Mouse (Mus musculus) megakaryocyte-erythroid progenitor cell, adult 5 weeks (primary cell): ENCODE measurements around the gene Olfr1340. TPM values are rescaled to one million over a fixed set of nuclear protein-coding genes. Genes with fewer than 3 reads are reported as not detected.

ENCODE experiments used
- polyA plus RNA-seq: library from polyadenylated mRNA; stranded (reverse); fragments of >175 nt; gene quantifications from 2 replicates; pipeline ENCODE4 v1.2.3, GENCODE M21; 2012

The Olfr1340 gene
- polyA plus RNA-seq = not detected in 2 replicates

GRCm38 (mm10) chr4:118719838-118720237, at the start of gene Olfr1340:
Gene Olfr1340, plus strand, starts transcription at chr4:118720138.

GRCm38 (mm10) chr4:118692412-118692973, 27.4 kb upstream of the Olfr1340 start, which contains the start of gene Olfr1342:
Gene Olfr1342, minus strand, starts transcription at chr4:118692756.

GRCm38 (mm10) chr4:118703223-118703622, 16.7 kb upstream of the Olfr1340 start, which contains the start of gene Olfr1341:
Gene Olfr1341, plus strand, starts transcription at chr4:118703523.

GRCm38 (mm10) chr4:118731875-118732274, 11.9 kb downstream of the Olfr1340 start, which contains the start of gene Olfr1339:
Gene Olfr1339, plus strand, starts transcription at chr4:118732175.

GRCm38 (mm10) chr4:118758637-118759036, 38.7 kb downstream of the Olfr1340 start, which contains the start of gene Olfr1338:
Gene Olfr1338, minus strand, starts transcription at chr4:118758737.

Other genes starting within 250 kb of the Olfr1340 start
- 19.4 and 28.6 TPM in 2 replicates for gene Tie1, start 230.1 kb upstream of the Olfr1340 start, polyA plus RNA-seq
- 0.40 and 0.70 TPM in 2 replicates for gene 2610528J11Rik, start 193.1 kb upstream of the Olfr1340 start, polyA plus RNA-seq
- 0.21 and 0.51 TPM in 2 replicates for gene Tmem125, start 176.1 kb upstream of the Olfr1340 start, polyA plus RNA-seq
- gene Cfap57, start 99.4 kb upstream of the Olfr1340 start, polyA plus RNA-seq = 0.15 and 0.48 TPM in 2 replicates
- 22.2 and 32.5 TPM in 2 replicates for gene Ebna1bp2, start 99.3 kb upstream of the Olfr1340 start, polyA plus RNA-seq
- gene Olfr62, start 61.2 kb upstream of the Olfr1340 start, polyA plus RNA-seq = not detected in 2 replicates
- not detected in 2 replicates for gene Olfr1342, start 27.4 kb upstream of the Olfr1340 start, polyA plus RNA-seq
- gene Olfr1341, start 16.6 kb upstream of the Olfr1340 start, polyA plus RNA-seq = not detected in 2 replicates
- gene Olfr1339, start 12.0 kb downstream of the Olfr1340 start, polyA plus RNA-seq = not detected in 2 replicates
- 0.02 TPM in 1 of 2 replicates, not detected in the other for gene Olfr1338, start 38.6 kb downstream of the Olfr1340 start, polyA plus RNA-seq
- gene Olfr1337, start 62.4 kb downstream of the Olfr1340 start, polyA plus RNA-seq = not detected in 2 replicates
- not detected in 2 replicates for gene Olfr1335, start 89.8 kb downstream of the Olfr1340 start, polyA plus RNA-seq
- gene Olfr1333, start 116.1 kb downstream of the Olfr1340 start, polyA plus RNA-seq = not detected in 2 replicates
- gene Olfr1331, start 144.5 kb downstream of the Olfr1340 start, polyA plus RNA-seq = not detected in 2 replicates
- not detected in 2 replicates for gene Olfr1330, start 168.5 kb downstream of the Olfr1340 start, polyA plus RNA-seq
- not detected in 2 replicates for gene Olfr1329, start 197.3 kb downstream of the Olfr1340 start, polyA plus RNA-seq
- gene Olfr1328, start 218.5 kb downstream of the Olfr1340 start, polyA plus RNA-seq = not detected in 2 replicates
- 0.09 TPM in 1 of 2 replicates, not detected in the other for gene Lao1, start 241.4 kb downstream of the Olfr1340 start, polyA plus RNA-seq